Mouse (Mus musculus): ENCODE data around the gene Fam89b. TPM values are rescaled to one million over a fixed set of nuclear protein-coding genes. Genes with fewer than 3 reads are reported as not detected.

The Fam89b gene
- polyA plus RNA-seq, 1 experiment = 33.5 TPM

GRCm38 (mm10) chr19:5745756-5746710 is 16.6 kb upstream of the Fam89b start:
- WGBS = 48% methylated on average over 36 of the region's 36 CpGs
- TF ChIP-seq CTCF (IDR thresholded peaks at IDR 0.05; ENCODE audit: control insufficient read depth, insufficient read depth, low read length) (no peak), POLR2A (IDR thresholded peaks at IDR 0.05; ENCODE audit: borderline replicate concordance, control insufficient read depth, low read depth, low read length) (no peak)
- no peak overlapping the region for H3K27ac ChIP-seq (ENCODE audit: control insufficient read depth, insufficient read depth, low read depth, low read length, poor library complexity)
- H3K4me3 ChIP-seq (replicated peaks; ENCODE audit: control insufficient read depth, low read depth, low read length) = no peak overlapping the region
- H3K4me1 ChIP-seq (ENCODE audit: control insufficient read depth, insufficient read depth, low read length) = no peaks in the 10 kb centered on the region

- WGBS = 17% methylated on average over 5 of the region's 5 CpGs
- Histone ChIP-seq H3K4me1 (ENCODE audit: control insufficient read depth, insufficient read depth, low read length) (no peaks in the 10 kb centered on the region), H3K27ac (ENCODE audit: control insufficient read depth, insufficient read depth, low read depth, low read length, poor library complexity) (no peak overlapping the region), H3K4me3 (replicated peaks; ENCODE audit: control insufficient read depth, low read depth, low read length) (no peak overlapping the region)
- no peak for TF ChIP-seq POLR2A (IDR thresholded peaks at IDR 0.05; ENCODE audit: borderline replicate concordance, control insufficient read depth, low read depth, low read length)
- no peak for TF ChIP-seq CTCF (IDR thresholded peaks at IDR 0.05; ENCODE audit: control insufficient read depth, insufficient read depth, low read length)
Measured at GRCm38 (mm10) chr19:5743576-5743975, 14.1 kb upstream of the Fam89b start.

GRCm38 (mm10) chr19:5742241-5742641 is 12.8 kb upstream of the Fam89b start:
- no peak for TF ChIP-seq CTCF (IDR thresholded peaks at IDR 0.05; ENCODE audit: control insufficient read depth, insufficient read depth, low read length)
- no peak for TF ChIP-seq POLR2A (IDR thresholded peaks at IDR 0.05; ENCODE audit: borderline replicate concordance, control insufficient read depth, low read depth, low read length)
- WGBS = 9% methylated on average over 32 of the region's 32 CpGs
- Histone ChIP-seq H3K27ac (ENCODE audit: control insufficient read depth, insufficient read depth, low read depth, low read length, poor library complexity) (no peak overlapping the region; the same call in 1 of the 2 replicates), H3K4me1 (ENCODE audit: control insufficient read depth, insufficient read depth, low read length) (no peaks in the 10 kb centered on the region), H3K4me3 (replicated peaks; ENCODE audit: control insufficient read depth, low read depth, low read length) (no peak overlapping the region)

- 1% methylated on average over 54 of the region's 55 CpGs for whole genome bisulfite sequencing
- no peak overlapping the region for H3K4me3 ChIP-seq (replicated peaks; ENCODE audit: control insufficient read depth, low read depth, low read length)
- TF ChIP-seq POLR2A (IDR thresholded peaks at IDR 0.05; ENCODE audit: borderline replicate concordance, control insufficient read depth, low read depth, low read length) (no peak), CTCF (IDR thresholded peaks at IDR 0.05; ENCODE audit: control insufficient read depth, insufficient read depth, low read length) (no peak)
- H3K4me1 ChIP-seq (ENCODE audit: control insufficient read depth, insufficient read depth, low read length) = no peaks in the 10 kb centered on the region
- peak overlapping the region; percentile 4; the same call in 1 of the 2 replicates for H3K27ac ChIP-seq (ENCODE audit: control insufficient read depth, insufficient read depth, low read depth, low read length, poor library complexity)
Measured at GRCm38 (mm10) chr19:5741641-5742240, 12.3 kb upstream of the Fam89b start.

GRCm38 (mm10) chr19:5740320-5741317 is 11.2 kb upstream of the Fam89b start, which contains the start of gene Ltbp3:
TSS of gene Ltbp3 (plus strand) at chr19:5740904.
- Histone ChIP-seq H3K4me1 (ENCODE audit: control insufficient read depth, insufficient read depth, low read length) (no peaks in the 10 kb centered on the region), H3K4me3 (replicated peaks; ENCODE audit: control insufficient read depth, low read depth, low read length) (no peak within 1 kb of the TSS), H3K27ac (ENCODE audit: control insufficient read depth, insufficient read depth, low read depth, low read length, poor library complexity) (peak within 1 kb of the TSS; percentile 4; the same call in 1 of the 2 replicates)
- no peak for TF ChIP-seq POLR2A (IDR thresholded peaks at IDR 0.05; ENCODE audit: borderline replicate concordance, control insufficient read depth, low read depth, low read length)
- TF ChIP-seq CTCF (IDR thresholded peaks at IDR 0.05; ENCODE audit: control insufficient read depth, insufficient read depth, low read length) = no peak
- 67% methylated on average over 14 of the region's 14 CpGs for WGBS

- no peak overlapping the region for H3K27ac ChIP-seq (ENCODE audit: control insufficient read depth, insufficient read depth, low read depth, low read length, poor library complexity)
- H3K4me1 ChIP-seq (ENCODE audit: control insufficient read depth, insufficient read depth, low read length) = no peaks in the 10 kb centered on the region
- H3K4me3 ChIP-seq (replicated peaks; ENCODE audit: control insufficient read depth, low read depth, low read length) = no peak overlapping the region
- WGBS = 60% methylated on average over 2 of the region's 2 CpGs
- TF ChIP-seq CTCF (IDR thresholded peaks at IDR 0.05; ENCODE audit: control insufficient read depth, insufficient read depth, low read length) = no peak
- no peak for TF ChIP-seq POLR2A (IDR thresholded peaks at IDR 0.05; ENCODE audit: borderline replicate concordance, control insufficient read depth, low read depth, low read length)
Measured at GRCm38 (mm10) chr19:5739446-5739845, 10.0 kb upstream of the Fam89b start.

- TF ChIP-seq CTCF (IDR thresholded peaks at IDR 0.05; ENCODE audit: control insufficient read depth, insufficient read depth, low read length) = no peak
- no peak for TF ChIP-seq POLR2A (IDR thresholded peaks at IDR 0.05; ENCODE audit: borderline replicate concordance, control insufficient read depth, low read depth, low read length)
- no peak overlapping the region for H3K27ac ChIP-seq (ENCODE audit: control insufficient read depth, insufficient read depth, low read depth, low read length, poor library complexity)
- WGBS = 58% methylated on average over 9 of the region's 9 CpGs
- H3K4me1 ChIP-seq (ENCODE audit: control insufficient read depth, insufficient read depth, low read length) = peaks cover 5% of the 10 kb centered on the region; the same call in 1 of the 2 replicates
- H3K4me3 ChIP-seq (replicated peaks; ENCODE audit: control insufficient read depth, low read depth, low read length) = no peak overlapping the region
Measured at GRCm38 (mm10) chr19:5734325-5734724, 4.9 kb upstream of the Fam89b start.

Data from bone marrow, adult 2 months (tissue).